Mouse (Mus musculus) midbrain, embryonic 16.5 days (tissue): ENCODE data around the gene Slc18b1. TPM values are rescaled to one million over a fixed set of nuclear protein-coding genes. Genes with fewer than 3 reads are reported as not detected.

Source experiments
- ATAC-seq: fragments of 200-750 bp; cut with Nextera tagmentation; 2 replicates; pipeline ENCODE4 v1.8.0; 2017; ENCODE audit warnings: moderate TSS enrichment
- H3K27ac ChIP-seq: fragments of 300-500 bp; sonication (generic); 2 replicates; pipeline ENCODE4 v1.5.1; 2014; ENCODE audit warnings: mild to moderate bottlenecking, low read length, mixed read lengths
- H3K27me3 ChIP-seq: fragments of 300-500 bp; sonication (generic); 2 replicates; pipeline ENCODE4 v1.6.1; 2014; ENCODE audit warnings: low read depth, low read length, mixed read lengths; ENCODE audit not compliant: control insufficient read depth, insufficient read depth
- H3K36me3 ChIP-seq: fragments of 300-500 bp; sonication (generic); 2 replicates; pipeline ENCODE4 v1.6.1; 2014; ENCODE audit warnings: mild to moderate bottlenecking, low read length, moderate library complexity, mixed read lengths; ENCODE audit not compliant: control insufficient read depth, insufficient read depth
- H3K4me1 ChIP-seq: fragments of 300-500 bp; sonication (generic); 2 replicates; pipeline ENCODE4 v1.6.1; 2014; ENCODE audit warnings: mild to moderate bottlenecking, low read length, mixed read lengths; ENCODE audit not compliant: control insufficient read depth, insufficient read depth
- H3K4me2 ChIP-seq: fragments of 300-500 bp; sonication (generic); 2 replicates; pipeline ENCODE4 v1.6.1; 2014; ENCODE audit warnings: mild to moderate bottlenecking, low read length, mixed read lengths
- H3K4me3 ChIP-seq: fragments of 300-500 bp; sonication (generic); 2 replicates; pipeline ENCODE4 v1.5.1; 2014; ENCODE audit warnings: low read depth, mild to moderate bottlenecking, low read length, moderate library complexity, mixed read lengths
- H3K9ac ChIP-seq: fragments of 300-500 bp; sonication (generic); 2 replicates; pipeline ENCODE4 v1.6.1; 2014; ENCODE audit warnings: low read depth, low read length, mixed read lengths
- H3K9me3 ChIP-seq: fragments of 300-500 bp; sonication (generic); replicated peaks from 2 replicates; pipeline ENCODE4 v1.6.1; 2014; ENCODE audit warnings: mild to moderate bottlenecking, low read length, mixed read lengths; ENCODE audit not compliant: control insufficient read depth, poor library complexity, severe bottlenecking
- WGBS: fragments of 180-500 bp; shearing (Covaris S2); extraction: QIAGEN DNeasy Blood & Tissue Kit; methylation state at CpG from one replicate; pipeline ENCODE4 v1.1.7; 2014; 5-methylcytosine and 5-hydroxymethylcytosine counted together
- polyA plus RNA-seq: library from polyadenylated mRNA; unstranded; fragments of >200 nt; fragmentation: Nextera tagmentation; extraction: Ambion mirVana; gene quantifications from 2 replicates; pipeline ENCODE4 v1.2.1, GENCODE M21; 2015

The Slc18b1 gene
- polyA plus RNA-seq, 1 experiment from 2014 or later: 17.5 TPM

DNA sequence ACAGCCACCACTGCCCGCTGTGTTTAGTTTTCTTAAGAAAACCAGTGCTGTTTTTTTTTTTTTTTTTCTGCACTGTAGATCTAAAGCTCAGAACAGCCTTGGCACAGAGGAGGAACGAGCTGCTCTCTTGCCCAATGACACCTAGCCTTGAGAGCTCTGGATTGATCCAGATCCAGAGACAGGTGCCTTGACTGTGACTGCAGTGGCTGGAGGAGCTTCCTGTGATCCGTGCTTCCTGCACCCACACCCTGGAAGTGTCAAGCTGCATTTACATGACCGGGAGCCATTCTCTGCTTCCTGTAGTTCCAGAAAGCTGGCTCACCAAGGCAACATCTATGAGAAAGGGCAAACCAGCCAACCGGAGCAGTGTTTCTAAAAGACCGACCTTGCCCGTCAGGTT, 29.7 kb downstream of the Slc18b1 start:
- 91% methylated on average over 7 of the region's 7 CpGs for WGBS
- ATAC-seq: no peak
- H3K4me2 ChIP-seq: no peak overlapping the region

DNA sequence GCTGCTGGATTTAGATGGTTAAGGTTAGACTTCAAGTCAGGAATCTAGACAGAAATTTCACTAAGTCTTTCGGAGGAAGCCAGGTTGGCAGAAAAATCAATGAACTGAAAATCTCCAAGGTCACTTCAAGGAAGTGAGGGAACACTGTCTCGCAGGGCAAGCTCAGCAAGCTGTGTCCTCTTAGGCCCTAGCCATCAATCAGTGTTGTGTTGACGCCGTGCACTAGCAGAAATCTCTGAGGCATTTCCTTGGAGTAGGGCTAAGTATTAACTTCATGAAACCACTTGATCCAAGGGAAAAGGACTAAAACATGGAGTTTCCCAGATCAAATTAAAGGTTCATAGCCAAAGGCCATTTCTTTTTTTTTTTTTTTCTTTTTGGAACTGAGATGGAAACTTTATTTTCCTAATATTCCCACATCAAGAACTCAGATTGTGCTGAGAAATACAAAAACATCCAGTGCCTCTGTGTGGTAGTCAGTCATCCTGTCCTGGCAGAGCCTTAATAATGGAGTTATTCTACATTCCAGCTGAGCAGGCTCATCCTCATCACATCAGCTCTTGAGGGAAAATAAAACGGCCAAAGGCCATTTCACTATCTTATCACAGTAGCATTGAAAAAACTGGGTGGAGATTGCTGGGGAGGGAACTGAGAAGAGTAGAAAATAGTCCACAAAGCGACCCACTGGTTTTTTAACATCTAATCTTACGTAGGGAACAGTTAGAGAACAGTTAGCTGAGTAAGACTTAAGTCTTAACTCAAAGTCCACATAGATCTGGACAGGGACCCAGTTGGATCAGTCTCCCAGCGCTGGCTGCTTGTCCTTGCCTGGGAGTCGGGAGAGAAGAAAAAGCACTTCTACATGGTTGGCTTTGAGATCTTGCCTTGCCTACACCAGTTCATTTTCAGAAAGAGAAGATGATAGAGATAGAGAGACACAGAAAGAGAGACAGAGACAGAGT, 39.5 kb downstream of the Slc18b1 start:
- no peak for ATAC-seq
- Histone ChIP-seq H3K36me3 (no peaks in the 10 kb centered on the region), H3K27ac (no peak overlapping the region), H3K4me1 (no peaks in the 10 kb centered on the region), H3K4me2 (no peak overlapping the region), H3K9ac (no peak overlapping the region), H3K27me3 (no peaks in the 10 kb centered on the region), H3K9me3 (no peaks in the 10 kb centered on the region), H3K4me3 (no peak overlapping the region)
- WGBS: 82% methylated on average over 9 of the region's 9 CpGs

More for the DNA sequence above, 29.7 kb downstream of the Slc18b1 start:
- Histone ChIP-seq H3K9me3 (no peaks in the 10 kb centered on the region), H3K36me3 (peaks cover 29% of the 10 kb centered on the region), H3K4me1 (no peaks in the 10 kb centered on the region), H3K9ac (no peak overlapping the region), H3K27me3 (no peaks in the 10 kb centered on the region), H3K4me3 (no peak overlapping the region), H3K27ac (no peak overlapping the region)

DNA sequence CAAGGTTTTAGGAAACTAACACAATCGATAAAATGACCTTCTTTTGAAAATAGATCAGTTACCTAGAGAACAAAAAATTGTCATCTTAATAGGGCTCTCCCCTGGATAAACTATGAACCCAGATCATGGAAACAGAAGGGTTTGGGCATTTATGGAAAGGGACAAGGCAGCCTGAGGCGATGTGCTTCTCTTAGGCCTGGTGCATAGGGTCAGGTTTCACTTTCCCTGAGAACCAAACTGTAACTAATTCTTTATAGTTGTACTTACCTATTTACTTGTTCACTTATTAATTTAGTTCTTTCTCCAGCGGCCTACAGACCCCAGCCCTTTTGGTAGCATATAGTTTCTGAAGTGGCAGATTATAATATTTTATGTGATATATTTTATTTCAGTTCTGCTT, 40.3 kb downstream of the Slc18b1 start:
- ATAC-seq: no peak
- Histone ChIP-seq H3K27me3 (no peaks in the 10 kb centered on the region), H3K4me3 (no peak overlapping the region), H3K27ac (no peak overlapping the region), H3K9ac (no peak overlapping the region), H3K9me3 (no peaks in the 10 kb centered on the region), H3K4me1 (no peaks in the 10 kb centered on the region), H3K4me2 (no peak overlapping the region), H3K36me3 (no peaks in the 10 kb centered on the region)
- WGBS: 79% methylated on average over 3 of the region's 3 CpGs

DNA sequence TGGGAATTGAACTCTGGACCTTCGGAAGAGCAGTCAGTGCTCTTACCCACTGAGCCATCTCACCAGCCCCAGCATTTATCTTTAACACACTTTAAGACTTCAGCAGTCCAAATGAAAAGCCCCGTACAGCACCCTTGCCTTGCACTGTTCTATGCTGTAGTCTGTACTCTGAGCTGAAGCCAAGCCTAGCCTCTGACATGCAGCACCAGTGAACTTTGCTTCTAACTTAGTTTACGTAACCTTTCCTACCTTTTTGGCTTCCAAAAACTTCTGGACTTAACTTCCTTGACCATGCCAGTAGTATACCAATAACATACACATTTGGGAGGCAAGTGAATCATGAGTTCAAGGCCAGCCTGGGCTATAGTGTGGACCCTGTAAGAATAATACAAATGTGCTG, 42.1 kb downstream of the Slc18b1 start:
- ATAC-seq: no peak
- Histone ChIP-seq H3K9ac (no peak overlapping the region), H3K4me3 (no peak overlapping the region), H3K27me3 (no peaks in the 10 kb centered on the region), H3K27ac (no peak overlapping the region), H3K4me1 (no peaks in the 10 kb centered on the region), H3K9me3 (no peaks in the 10 kb centered on the region), H3K36me3 (no peaks in the 10 kb centered on the region), H3K4me2 (no peak overlapping the region)
- whole genome bisulfite sequencing: 93% methylated on average over 3 of the region's 3 CpGs

DNA sequence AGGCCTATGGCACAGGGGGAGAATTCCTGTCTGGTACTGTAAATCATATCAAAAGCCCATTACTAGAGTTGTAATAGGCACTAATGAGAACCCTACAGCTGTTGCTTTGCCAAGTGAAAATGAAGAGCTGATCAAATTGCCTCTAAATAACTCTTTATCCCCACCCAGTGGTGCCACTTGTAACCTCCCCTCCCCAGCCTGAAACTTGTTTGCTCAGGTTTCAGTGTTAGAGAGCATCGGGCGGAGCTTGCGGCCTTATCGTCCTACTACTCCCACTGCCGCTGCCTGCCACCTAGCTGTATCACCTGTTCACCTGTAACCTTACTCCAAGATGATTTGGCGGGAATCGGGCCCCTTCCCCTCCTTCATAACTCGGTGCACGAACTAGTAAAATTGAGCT, 42.6 kb downstream of the Slc18b1 start:
- Histone ChIP-seq H3K4me2 (no peak overlapping the region), H3K36me3 (no peaks in the 10 kb centered on the region), H3K27me3 (no peaks in the 10 kb centered on the region), H3K4me3 (no peak overlapping the region), H3K9me3 (no peaks in the 10 kb centered on the region), H3K9ac (no peak overlapping the region), H3K27ac (no peak overlapping the region), H3K4me1 (no peaks in the 10 kb centered on the region)
- 54% methylated on average over 9 of the region's 9 CpGs for WGBS
- ATAC-seq: no peak

DNA sequence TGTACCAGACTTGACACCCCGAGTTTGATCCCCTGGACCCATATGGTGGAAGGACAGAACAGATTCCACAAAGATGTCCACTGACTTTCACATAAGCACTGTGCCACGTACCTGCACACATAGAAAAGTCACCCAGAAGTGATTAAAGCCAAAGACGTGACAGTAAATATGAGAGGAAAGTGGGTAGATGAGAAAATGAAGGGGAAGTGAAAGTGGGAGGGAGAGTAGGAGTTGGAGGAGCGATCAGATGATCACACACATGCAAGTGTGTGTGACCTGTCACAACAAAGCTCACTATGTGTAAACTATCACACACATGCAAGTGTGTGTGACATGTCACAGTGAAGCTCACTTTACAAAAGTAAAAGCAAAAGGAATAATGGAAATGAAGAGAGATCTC, 43.7 kb downstream of the Slc18b1 start:
- no peaks in the 10 kb centered on the region for H3K9me3 ChIP-seq
- WGBS: 82% methylated on average over 4 of the region's 4 CpGs
- no peak overlapping the region for H3K4me2 ChIP-seq
- H3K9ac ChIP-seq: no peak overlapping the region
- H3K4me3 ChIP-seq: no peak overlapping the region
- H3K27me3 ChIP-seq: no peaks in the 10 kb centered on the region
- H3K36me3 ChIP-seq: no peaks in the 10 kb centered on the region
- H3K4me1 ChIP-seq: no peaks in the 10 kb centered on the region
- no peak for ATAC-seq
- H3K27ac ChIP-seq: no peak overlapping the region

DNA sequence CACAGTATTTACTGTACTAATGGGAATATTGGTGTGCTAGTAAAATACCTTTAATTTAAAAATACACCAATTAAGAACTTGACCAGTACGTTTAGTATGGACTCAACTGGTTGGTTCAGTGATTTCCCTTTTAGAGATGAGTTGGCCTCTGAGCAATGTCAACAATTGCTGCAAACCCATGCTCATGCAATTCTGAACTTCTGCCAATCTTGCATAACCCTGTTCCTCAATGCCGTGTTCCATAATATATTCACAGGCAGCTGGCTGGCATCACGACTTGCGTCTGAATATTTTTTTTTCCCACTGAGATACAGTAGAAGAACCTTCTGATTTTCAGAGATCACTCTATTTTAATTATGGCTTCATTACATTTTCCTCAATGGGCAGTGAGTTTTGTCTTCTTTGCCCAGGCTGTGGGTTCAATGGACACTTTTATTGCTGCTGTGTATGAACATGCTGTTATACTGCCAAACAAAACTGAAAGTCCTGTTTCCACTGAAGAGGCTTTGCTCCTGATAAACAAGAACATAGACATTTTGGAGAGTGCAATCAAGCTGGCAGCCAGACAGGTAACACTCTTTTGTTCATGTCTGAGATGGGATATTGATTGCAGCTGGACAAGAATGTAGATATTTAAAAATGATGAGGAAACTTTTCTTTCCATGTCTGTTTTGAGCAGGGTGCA, 54.6 kb downstream of the Slc18b1 start, which contains the start of gene Vnn3:
Gene Vnn3, plus strand, starts transcription at position 235 of the 685 bp plus-strand sequence.
- no peaks in the 10 kb centered on the region for H3K9me3 ChIP-seq
- H3K4me3 ChIP-seq: no peak within 1 kb of the TSS
- ATAC-seq: no peak
- no peaks in the 10 kb centered on the region for H3K4me1 ChIP-seq
- 89% methylated on average over 4 of the region's 4 CpGs for WGBS
- no peak within 1 kb of the TSS for H3K4me2 ChIP-seq
- H3K36me3 ChIP-seq: no peaks in the 10 kb centered on the region
- no peak within 1 kb of the TSS for H3K27ac ChIP-seq
- H3K9ac ChIP-seq: no peak within 1 kb of the TSS
- no peaks in the 10 kb centered on the region for H3K27me3 ChIP-seq

DNA sequence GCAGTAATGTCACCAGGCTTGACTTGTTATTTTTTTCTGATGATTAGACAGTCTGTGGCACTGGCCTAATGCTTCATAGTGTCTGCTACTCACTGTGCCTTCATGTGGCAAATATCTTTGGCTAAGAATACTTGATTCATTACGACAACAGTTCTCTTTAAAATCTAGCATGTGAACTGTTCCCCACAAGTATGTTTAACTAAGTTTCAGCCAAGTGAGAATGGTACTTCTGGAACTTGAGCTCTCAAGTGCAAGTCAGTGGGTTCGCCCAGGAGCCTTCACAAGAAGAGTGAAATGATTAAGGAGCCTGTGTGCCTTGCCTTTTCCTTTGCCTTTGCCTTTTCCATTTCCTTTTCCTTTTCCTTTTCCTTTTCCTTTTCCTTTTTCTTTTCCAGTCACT, 55.3 kb downstream of the Slc18b1 start:
- H3K9me3 ChIP-seq: no peaks in the 10 kb centered on the region
- no peaks in the 10 kb centered on the region for H3K36me3 ChIP-seq
- no peak overlapping the region for H3K9ac ChIP-seq
- no peak overlapping the region for H3K4me2 ChIP-seq
- WGBS: 88% methylated on average over 2 of the region's 2 CpGs
- H3K4me1 ChIP-seq: no peaks in the 10 kb centered on the region
- no peak overlapping the region for H3K27ac ChIP-seq
- H3K4me3 ChIP-seq: no peak overlapping the region
- no peaks in the 10 kb centered on the region for H3K27me3 ChIP-seq
- ATAC-seq: no peak
